Mouse (Mus musculus): ENCODE results near the gene Arhgef18.

GRCm38 (mm10) chr8:3355586-3355985, 37.2 kb upstream of the Arhgef18 start:
- peak; percentile 44 for TF ChIP-seq CTCF (IDR thresholded peaks at IDR 0.05; ENCODE audit: low read depth, low read length)
- no peak for TF ChIP-seq POLR2A (IDR thresholded peaks at IDR 0.05; ENCODE audit: insufficient read depth, low read length)
- no peak for TF ChIP-seq EP300 (IDR thresholded peaks at IDR 0.05; ENCODE audit: insufficient read depth, low read depth, low read length)
